Mouse (Mus musculus): ENCODE data around the gene Sh2d6. TPM values are rescaled to one million over a fixed set of nuclear protein-coding genes. Genes with fewer than 3 reads are reported as not detected.
"Not testable (repeated sequence)": the region's sequence is repeated elsewhere in the genome, so short reads cannot be mapped to it uniquely, and the experiment has no call there.

Gene Sh2d6
- polyA plus RNA-seq, 2 experiments: not detected

- DNase-seq (ENCODE audit: low read depth in 3 of 3, low spot score in 3 of 3) (no peak), ATAC-seq (ENCODE audit: insufficient read depth) (no peak)
- peaks cover 0 to 5% of the 10 kb centered on the region in 2 experiments; a peak in 2 of 4 replicates for H3K4me1 ChIP-seq (replicated peaks; ENCODE audit: control insufficient read depth in 2 of 2, insufficient read depth in 2 of 2, low read length in 1 of 2)
- no peaks in the 10 kb centered on the region for H3K36me3 ChIP-seq (replicated peaks; ENCODE audit: control insufficient read depth, insufficient read depth, low read depth)
- H3K4me3 ChIP-seq (ENCODE audit: insufficient read depth in 1 of 2, low read depth in 2 of 2, low read length in 2 of 2): no peak overlapping the region
- no peaks in the 10 kb centered on the region for H3K27me3 ChIP-seq (ENCODE audit: control insufficient read depth, insufficient read depth, low read length)
- H3K9ac ChIP-seq (replicated peaks): no peak overlapping the region
- TF ChIP-seq CTCF (IDR thresholded peaks at IDR 0.05; ENCODE audit: low read depth) (no peak), EP300 (IDR thresholded peaks at IDR 0.05; ENCODE audit: low read depth) (no peak)
- H3K27ac ChIP-seq: no peak overlapping the region
- H3K4me2 ChIP-seq (ENCODE audit: low read depth): no peak overlapping the region
- H3K9me3 ChIP-seq (ENCODE audit: control insufficient read depth, low read length): no peaks in the 10 kb centered on the region
- WGBS (ENCODE audit: insufficient replicate concordance): 63% methylated on average over 4 of the region's 4 CpGs
Observed at GRCm38 (mm10) chr6:72484887-72485286, 36.6 kb downstream of the Sh2d6 start.

DNA sequence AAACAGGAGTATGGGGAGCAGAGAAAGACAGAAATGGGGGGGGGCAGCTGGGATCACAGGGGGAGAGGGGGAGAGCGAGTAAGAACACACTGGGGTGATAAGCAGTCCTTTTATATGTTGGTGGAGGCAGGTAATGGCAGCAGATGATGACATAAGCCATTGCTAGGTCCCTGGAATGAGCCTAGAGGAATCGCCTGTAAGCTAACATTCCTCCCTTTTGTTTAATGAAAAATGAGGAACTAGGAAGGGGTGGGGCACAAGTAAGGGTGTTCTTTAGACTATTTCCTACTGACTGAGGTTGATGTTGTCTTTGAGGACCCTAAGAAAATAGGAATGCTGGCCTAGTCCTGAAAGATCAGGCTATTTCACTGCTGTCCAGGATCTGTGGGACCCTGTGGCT, 39.4 kb downstream of the Sh2d6 start:
- Histone ChIP-seq H3K9ac (replicated peaks) (no peak overlapping the region), H3K4me1 (replicated peaks; ENCODE audit: control insufficient read depth in 2 of 2, insufficient read depth in 2 of 2, low read length in 1 of 2) (peaks cover 0 to 5% of the 10 kb centered on the region in 2 experiments; a peak in 2 of 4 replicates), H3K36me3 (replicated peaks; ENCODE audit: control insufficient read depth, insufficient read depth, low read depth) (no peaks in the 10 kb centered on the region), H3K4me3 (ENCODE audit: insufficient read depth in 1 of 2, low read depth in 2 of 2, low read length in 2 of 2) (no peak overlapping the region), H3K27me3 (ENCODE audit: control insufficient read depth, insufficient read depth, low read length) (no peaks in the 10 kb centered on the region), H3K27ac (no peak overlapping the region), H3K4me2 (ENCODE audit: low read depth) (no peak overlapping the region), H3K9me3 (ENCODE audit: control insufficient read depth, low read length) (no peaks in the 10 kb centered on the region)
- 52% methylated on average over 2 of the region's 2 CpGs for whole genome bisulfite sequencing (ENCODE audit: insufficient replicate concordance)
- no peak for TF ChIP-seq CTCF (IDR thresholded peaks at IDR 0.05; ENCODE audit: low read depth)
- TF ChIP-seq EP300 (IDR thresholded peaks at IDR 0.05; ENCODE audit: low read depth): no peak
- ATAC-seq (ENCODE audit: insufficient read depth): no peak
- no peak for DNase-seq (ENCODE audit: low read depth in 3 of 3, low spot score in 3 of 3)

DNA sequence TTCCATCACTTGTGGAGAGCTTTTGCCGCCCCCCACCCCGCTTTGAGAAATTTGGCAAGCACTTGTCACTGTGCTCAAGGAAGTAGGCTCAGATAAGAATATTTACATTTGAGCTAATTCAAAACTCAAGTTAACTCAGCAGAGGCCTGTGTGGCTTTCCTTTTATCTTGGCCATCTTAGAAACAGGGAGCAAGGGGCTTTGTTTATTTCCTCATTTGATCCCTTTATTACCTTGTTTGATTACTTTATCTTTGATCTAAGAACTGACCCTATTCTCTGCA, 41.1 kb downstream of the Sh2d6 start:
- Histone ChIP-seq H3K4me1 (replicated peaks; ENCODE audit: control insufficient read depth in 2 of 2, insufficient read depth in 2 of 2, low read length in 1 of 2) (peaks cover 0 to 5% of the 10 kb centered on the region in 2 experiments; a peak in 2 of 4 replicates), H3K4me2 (ENCODE audit: low read depth) (no peak overlapping the region), H3K27me3 (ENCODE audit: control insufficient read depth, insufficient read depth, low read length) (no peaks in the 10 kb centered on the region), H3K36me3 (replicated peaks; ENCODE audit: control insufficient read depth, insufficient read depth, low read depth) (no peaks in the 10 kb centered on the region), H3K9ac (replicated peaks) (no peak overlapping the region), H3K9me3 (ENCODE audit: control insufficient read depth, low read length) (no peaks in the 10 kb centered on the region), H3K27ac (no peak overlapping the region), H3K4me3 (ENCODE audit: insufficient read depth in 1 of 2, low read depth in 2 of 2, low read length in 2 of 2) (no peak overlapping the region)
- TF ChIP-seq EP300 (IDR thresholded peaks at IDR 0.05; ENCODE audit: low read depth) (no peak), CTCF (IDR thresholded peaks at IDR 0.05; ENCODE audit: low read depth) (no peak)
- no peak for DNase-seq (ENCODE audit: low read depth in 3 of 3, low spot score in 3 of 3)
- no peak for ATAC-seq (ENCODE audit: insufficient read depth)
- 70% methylated on average over 2 of the region's 2 CpGs for WGBS (ENCODE audit: insufficient replicate concordance)

GRCm38 (mm10) chr6:72479645-72480421, 41.7 kb downstream of the Sh2d6 start:
- TF ChIP-seq CTCF (IDR thresholded peaks at IDR 0.05; ENCODE audit: low read depth) (no peak), EP300 (IDR thresholded peaks at IDR 0.05; ENCODE audit: low read depth) (no peak)
- Histone ChIP-seq H3K4me3 (ENCODE audit: insufficient read depth in 1 of 2, low read depth in 2 of 2, low read length in 2 of 2) (no peak overlapping the region), H3K4me1 (replicated peaks; ENCODE audit: control insufficient read depth in 2 of 2, insufficient read depth in 2 of 2, low read length in 1 of 2) (peaks cover 0 to 5% of the 10 kb centered on the region in 2 experiments; a peak in 2 of 4 replicates), H3K9me3 (ENCODE audit: control insufficient read depth, low read length) (no peaks in the 10 kb centered on the region), H3K4me2 (ENCODE audit: low read depth) (no peak overlapping the region), H3K36me3 (replicated peaks; ENCODE audit: control insufficient read depth, insufficient read depth, low read depth) (no peaks in the 10 kb centered on the region), H3K9ac (replicated peaks) (no peak overlapping the region), H3K27me3 (ENCODE audit: control insufficient read depth, insufficient read depth, low read length) (no peaks in the 10 kb centered on the region), H3K27ac (no peak overlapping the region)
- 50% methylated on average over 12 of the region's 12 CpGs for WGBS (ENCODE audit: insufficient replicate concordance)
- ATAC-seq (ENCODE audit: insufficient read depth) (no peak), DNase-seq (ENCODE audit: low read depth in 3 of 3, low spot score in 3 of 3) (no peak)

GRCm38 (mm10) chr6:72478691-72479090, 42.8 kb downstream of the Sh2d6 start:
- ATAC-seq (ENCODE audit: insufficient read depth): not testable (repeated sequence)

More at GRCm38 (mm10) chr6:72478691-72479090, 42.8 kb downstream of the Sh2d6 start:
- DNase-seq (ENCODE audit: low read depth in 3 of 3, low spot score in 3 of 3); H3K9me3 ChIP-seq (ENCODE audit: control insufficient read depth, low read length); H3K36me3 ChIP-seq (replicated peaks; ENCODE audit: control insufficient read depth, insufficient read depth, low read depth); H3K9ac ChIP-seq (replicated peaks); H3K27ac ChIP-seq; H3K4me1 ChIP-seq (replicated peaks; ENCODE audit: control insufficient read depth in 2 of 2, insufficient read depth in 2 of 2, low read length in 1 of 2); H3K27me3 ChIP-seq (ENCODE audit: control insufficient read depth, insufficient read depth, low read length); H3K4me3 ChIP-seq (ENCODE audit: insufficient read depth in 1 of 2, low read depth in 2 of 2, low read length in 2 of 2); H3K4me2 ChIP-seq (ENCODE audit: low read depth): not testable (repeated sequence)
- WGBS (ENCODE audit: insufficient replicate concordance): 69% methylated on average over 3 of the region's 3 CpGs

Measured in liver, embryonic 14.5 days (tissue).